Mouse (Mus musculus) layer of hippocampus, postnatal 14 days (tissue): Measurements from ENCODE around the gene Dennd4b. TPM values are rescaled to one million over a fixed set of nuclear protein-coding genes. Genes with fewer than 3 reads are reported as not detected.
A peak's percentile ranks its signal among the peaks of the same experiment; 100 is the strongest.
"Not testable (repeated sequence)": the region's sequence is repeated elsewhere in the genome, so short reads cannot be mapped to it uniquely, and the experiment has no call there.

Experiments used
- DNase-seq, 2 experiments: peaks; one replicate each; pipeline ENCODE4 v3.0.0; 2021 to 2022; ENCODE audit warnings: low spot score in 2 of 2, mixed read lengths in 1 of 2
- total RNA-seq, 2 experiments: library from RNA; stranded (reverse); gene quantifications; 2 replicates each; pipeline ENCODE4 v1.2.3; 2021

Dennd4b gene
- total RNA-seq, 2 experiments from 2014 or later: 22.4 to 24.4 TPM

- no peak for DNase-seq
Observed at GRCm38 (mm10) chr3:90277793-90278192, 12.8 kb downstream of the Dennd4b start.

- DNase-seq: no peak
Observed at GRCm38 (mm10) chr3:90278211-90278610, 13.2 kb downstream of the Dennd4b start.

GRCm38 (mm10) chr3:90279216-90279615 lies 14.2 kb downstream of the Dennd4b start:
- DNase-seq: no peak

- no peak for DNase-seq
Observed at GRCm38 (mm10) chr3:90279743-90280142, 14.8 kb downstream of the Dennd4b start.

- no peak for DNase-seq
Observed at GRCm38 (mm10) chr3:90280708-90281107, 15.7 kb downstream of the Dennd4b start.

GRCm38 (mm10) chr3:90284150-90284549 lies 19.2 kb downstream of the Dennd4b start:
- DNase-seq: no peak

GRCm38 (mm10) chr3:90289403-90289802 lies 24.4 kb downstream of the Dennd4b start:
- DNase-seq: not testable (repeated sequence)

- no peak for DNase-seq
Observed at GRCm38 (mm10) chr3:90290602-90291001, 25.6 kb downstream of the Dennd4b start.

GRCm38 (mm10) chr3:90291982-90292344 lies 27.0 kb downstream of the Dennd4b start:
- no peak for DNase-seq

GRCm38 (mm10) chr3:90292345-90293275 lies 27.6 kb downstream of the Dennd4b start, which contains the start of gene Gatad2b:
Gatad2b (plus strand) TSS chr3:90293178.
- DNase-seq: peak; percentile 97 to 100

GRCm38 (mm10) chr3:90293352-90294063 lies 28.5 kb downstream of the Dennd4b start:
- DNase-seq: peak; percentile 35 to 60

- DNase-seq: peak in 1 of 2 experiments; percentile 18
Observed at GRCm38 (mm10) chr3:90294064-90294440, 29.1 kb downstream of the Dennd4b start.

- DNase-seq: no peak
Observed at GRCm38 (mm10) chr3:90294651-90295050, 29.7 kb downstream of the Dennd4b start.

GRCm38 (mm10) chr3:90305801-90306200 lies 40.8 kb downstream of the Dennd4b start:
- DNase-seq: no peak

- no peak for DNase-seq
Observed at GRCm38 (mm10) chr3:90309589-90309988, 44.6 kb downstream of the Dennd4b start.

GRCm38 (mm10) chr3:90313367-90313766 lies 48.4 kb downstream of the Dennd4b start:
- no peak for DNase-seq

GRCm38 (mm10) chr3:90314241-90314640 lies 49.3 kb downstream of the Dennd4b start:
- no peak for DNase-seq

- no peak for DNase-seq
Observed at GRCm38 (mm10) chr3:90322289-90322688, 57.3 kb downstream of the Dennd4b start.

- DNase-seq: peak; percentile 49 to 64
Observed at GRCm38 (mm10) chr3:90323119-90323518, 58.1 kb downstream of the Dennd4b start.
